Mouse (Mus musculus): Measurements from ENCODE around the gene Fyb2.

GRCm38 (mm10) chr4:104951280-104951878 lies 38.1 kb downstream of the Fyb2 start:
- TF ChIP-seq NELFE (IDR thresholded peaks at IDR 0.05; ENCODE audit: low read depth, low read length) (no peak), CTCF (IDR thresholded peaks at IDR 0.05 in 2 of 3, conservative IDR thresholded peaks at IDR 0.05 in 1 of 3; ENCODE audit: control insufficient read depth in 1 of 3, insufficient read depth in 1 of 3, low read depth in 2 of 3, low read length in 3 of 3, poor library complexity in 1 of 3, severe bottlenecking in 1 of 3) (no peak), POLR2A (IDR thresholded peaks at IDR 0.05; ENCODE audit: control insufficient read depth in 1 of 2, insufficient read depth in 1 of 2, low read depth in 1 of 2, low read length in 2 of 2, poor library complexity in 1 of 2) (no peak), MXI1 (IDR thresholded peaks at IDR 0.05; ENCODE audit: low read depth, low read length) (no peak), ZMIZ1 (IDR thresholded peaks at IDR 0.05; ENCODE audit: low read depth, low read length) (no peak), POLR2AphosphoS5 (IDR thresholded peaks at IDR 0.05; ENCODE audit: borderline replicate concordance, low read depth, low read length) (no peak), UBTF (IDR thresholded peaks at IDR 0.05; ENCODE audit: borderline replicate concordance, insufficient read depth, low read depth, low read length) (no peak), TAL1 (IDR thresholded peaks at IDR 0.05; ENCODE audit: low read length) (no peak), USF1 (IDR thresholded peaks at IDR 0.05; ENCODE audit: low read depth, low read length) (no peak), GATA1 (IDR thresholded peaks at IDR 0.05; ENCODE audit: low read depth, low read length) (no peak), RCOR1 (IDR thresholded peaks at IDR 0.05; ENCODE audit: low read depth, low read length) (no peak), HCFC1 (IDR thresholded peaks at IDR 0.05; ENCODE audit: low read depth, low read length) (no peak), CHD2 (IDR thresholded peaks at IDR 0.05; ENCODE audit: low read length) (no peak), ZC3H11A (IDR thresholded peaks at IDR 0.05; ENCODE audit: low read depth, low read length) (no peak)
